Mouse (Mus musculus) forelimb bud, embryonic 11.5 days (tissue): ENCODE data around the gene Dab1.

ENCODE experiments used
- DNase-seq: peaks from one replicate; pipeline ENCODE4 v3.0.0-alpha.2; 2012; ENCODE audit warnings: low read depth, low spot score

Gene Dab1

GRCm38 (mm10) chr4:103822669-103823068, 203.5 kb downstream of the Dab1 start:
- DNase-seq, result no peak

GRCm38 (mm10) chr4:103838377-103838776, 219.2 kb downstream of the Dab1 start:
- no peak for DNase-seq

- DNase-seq, result no peak
Observed at GRCm38 (mm10) chr4:103839541-103839940, 220.4 kb downstream of the Dab1 start.

GRCm38 (mm10) chr4:103841126-103841525, 222.0 kb downstream of the Dab1 start:
- no peak for DNase-seq

GRCm38 (mm10) chr4:103844635-103845034, 225.5 kb downstream of the Dab1 start:
- DNase-seq, result no peak

- no peak for DNase-seq
Observed at GRCm38 (mm10) chr4:103857173-103857572, 238.0 kb downstream of the Dab1 start.

GRCm38 (mm10) chr4:103875564-103875963, 256.4 kb downstream of the Dab1 start:
- DNase-seq, result peak; percentile 75

- DNase-seq, result peak; percentile 19
Observed at GRCm38 (mm10) chr4:103878841-103879240, 259.7 kb downstream of the Dab1 start.

GRCm38 (mm10) chr4:103881641-103882040, 262.5 kb downstream of the Dab1 start:
- no peak for DNase-seq

GRCm38 (mm10) chr4:103888086-103888485, 268.9 kb downstream of the Dab1 start:
- no peak for DNase-seq

GRCm38 (mm10) chr4:103889110-103889509, 270.0 kb downstream of the Dab1 start:
- no peak for DNase-seq

- DNase-seq, result no peak
Observed at GRCm38 (mm10) chr4:103896806-103897205, 277.6 kb downstream of the Dab1 start.

- DNase-seq, result no peak
Observed at GRCm38 (mm10) chr4:103897702-103898101, 278.5 kb downstream of the Dab1 start.

GRCm38 (mm10) chr4:103911441-103911840, 292.3 kb downstream of the Dab1 start:
- no peak for DNase-seq

GRCm38 (mm10) chr4:103912071-103912470, 292.9 kb downstream of the Dab1 start:
- DNase-seq, result no peak

- no peak for DNase-seq
Observed at GRCm38 (mm10) chr4:103922431-103922931, 303.3 kb downstream of the Dab1 start.

GRCm38 (mm10) chr4:103926682-103927081, 307.5 kb downstream of the Dab1 start:
- DNase-seq, result no peak

- no peak for DNase-seq
Observed at GRCm38 (mm10) chr4:103929631-103930030, 310.5 kb downstream of the Dab1 start.

- DNase-seq, result no peak
Observed at GRCm38 (mm10) chr4:103934364-103934763, 315.2 kb downstream of the Dab1 start.

GRCm38 (mm10) chr4:103948255-103948654, 329.1 kb downstream of the Dab1 start:
- DNase-seq, result no peak

GRCm38 (mm10) chr4:103953652-103954220, 334.6 kb downstream of the Dab1 start:
- no peak for DNase-seq

- DNase-seq, result peak; percentile 1
Observed at GRCm38 (mm10) chr4:103961134-103962049, 342.2 kb downstream of the Dab1 start.

- no peak for DNase-seq
Observed at GRCm38 (mm10) chr4:103969906-103970305, 350.7 kb downstream of the Dab1 start.
